Mouse (Mus musculus) C2C12 (cell line): ENCODE measurements around the gene Dner.

ENCODE experiments used
- CEBPB ChIP-seq: IDR thresholded peaks from one replicate; pipeline ENCODE4 v1.6.1; 2011; ENCODE audit warnings: low read depth, mild to moderate bottlenecking, control low read depth, moderate library complexity
- CTCF ChIP-seq: IDR thresholded peaks from one replicate; pipeline ENCODE4 v1.5.1; 2011; ENCODE audit not compliant: control insufficient read depth, insufficient read depth, insufficient read length
- FOSL1 ChIP-seq: IDR thresholded peaks from one replicate; pipeline ENCODE4 v1.8.0; 2011; ENCODE audit warnings: mild to moderate bottlenecking, low read length; ENCODE audit not compliant: poor library complexity, insufficient read depth, severe bottlenecking
- MAX ChIP-seq: IDR thresholded peaks from one replicate; pipeline ENCODE4 v1.6.1; 2011; ENCODE audit warnings: mild to moderate bottlenecking, control low read depth
- MYOD1 ChIP-seq: IDR thresholded peaks from one replicate; pipeline ENCODE4 v1.6.1; 2011; ENCODE audit warnings: low read depth; ENCODE audit not compliant: control insufficient read depth, insufficient read length
- MYOG ChIP-seq: IDR thresholded peaks from one replicate; pipeline ENCODE4 v1.6.1; 2011; ENCODE audit not compliant: control insufficient read depth, insufficient read length; ENCODE audit errors: extremely low read depth
- USF1 ChIP-seq: IDR thresholded peaks from one replicate; pipeline ENCODE4 v1.6.1; 2011; ENCODE audit warnings: low read depth, mild to moderate bottlenecking, control low read depth, moderate library complexity

- no peak for TF ChIP-seq CTCF
- no peak for TF ChIP-seq MAX
- TF ChIP-seq MYOD1, result no peak
- no peak for TF ChIP-seq CEBPB
- TF ChIP-seq FOSL1, result no peak
- no peak for TF ChIP-seq USF1
- no peak for TF ChIP-seq MYOG
Observed at GRCm38 (mm10) chr1:84362209-84362608, 333.8 kb downstream of the Dner start.
